Mouse (Mus musculus) gastrocnemius, adult 18-20 months (tissue): ENCODE results near the gene Gpr37l1. TPM values are rescaled to one million over a fixed set of nuclear protein-coding genes. Genes with fewer than 3 reads are reported as not detected.
A peak's percentile ranks its signal among the peaks of the same experiment; 100 is the strongest.

ENCODE experiments used
- DNase-seq: peaks from one replicate; pipeline ENCODE4 v3.0.0; 2021; ENCODE audit warnings: low spot score
- total RNA-seq, 2 experiments: library from RNA; stranded (reverse); gene quantifications; 2 replicates each; pipeline ENCODE4 v1.2.3; 2021

Gene Gpr37l1
- total RNA-seq, 2 experiments from 2014 or later: 0.46 to 0.55 TPM

- no peak for DNase-seq
These were observed 18.5 kb downstream of the Gpr37l1 start for GRCm38 (mm10) chr1:135148996-135149395.

GRCm38 (mm10) chr1:135148476-135148875, 19.0 kb downstream of the Gpr37l1 start:
- DNase-seq: no peak

DNA sequence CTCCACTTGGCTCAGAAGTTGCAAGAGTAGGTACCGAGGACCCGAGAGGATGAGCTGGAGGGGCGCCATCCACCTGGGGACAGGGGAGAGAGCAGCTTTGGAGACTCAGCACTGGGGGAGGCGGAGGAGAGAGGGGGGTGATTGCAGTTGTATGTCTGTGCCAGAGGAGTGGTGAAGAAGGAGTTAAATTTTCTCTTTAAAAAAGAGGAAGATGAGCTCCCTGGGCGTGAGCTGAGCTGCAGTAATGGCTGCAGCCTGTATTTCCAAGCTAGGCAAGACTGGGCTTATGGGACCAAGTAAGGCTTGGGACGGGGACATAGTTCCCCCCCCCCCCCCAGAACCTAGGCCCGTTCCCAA, 19.8 kb downstream of the Gpr37l1 start:
- no peak for DNase-seq

DNA sequence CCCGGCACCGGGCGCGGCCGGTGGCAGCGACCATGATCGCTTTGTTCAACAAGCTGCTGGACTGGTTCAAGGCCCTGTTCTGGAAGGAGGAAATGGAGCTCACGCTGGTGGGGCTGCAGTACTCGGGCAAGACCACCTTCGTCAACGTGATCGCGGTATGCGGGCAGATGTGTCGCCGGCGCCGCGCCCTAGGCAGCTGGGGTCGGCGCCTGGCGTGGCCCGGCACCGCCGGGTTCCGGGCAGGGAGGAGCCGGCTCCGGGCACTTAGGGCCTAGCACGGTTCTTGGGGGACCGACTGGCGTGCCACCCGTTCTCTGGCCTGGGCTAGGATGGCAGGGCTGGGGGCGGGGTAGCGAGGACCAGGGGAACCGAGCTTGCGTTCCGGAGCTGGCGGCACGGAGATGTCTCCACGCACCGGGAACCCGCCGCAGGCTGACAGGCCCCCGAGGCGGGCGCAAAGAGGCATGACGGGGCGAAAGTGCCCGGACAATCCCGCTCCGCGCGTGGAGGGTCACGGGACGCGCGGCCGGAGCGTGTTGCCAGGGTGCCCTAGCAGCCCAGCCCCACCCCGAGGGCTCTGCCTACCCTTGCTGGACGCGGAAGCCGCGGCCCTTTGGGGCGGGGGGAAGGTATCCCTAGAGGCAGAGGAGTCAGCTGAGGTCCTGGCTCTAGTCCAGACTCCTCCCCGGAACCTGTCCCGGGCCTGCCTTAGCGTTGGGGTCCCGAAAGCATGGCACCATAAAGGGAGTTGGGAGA, 20.4 kb downstream of the Gpr37l1 start:
- peak; percentile 82 for DNase-seq

- peak; percentile 80 for DNase-seq
These were observed 21.2 kb downstream of the Gpr37l1 start, which contains the start of gene Arl8a for GRCm38 (mm10) chr1:135146077-135146945. TSS of gene Arl8a (plus strand) at chr1:135146824.

- DNase-seq: no peak
These were observed 23.5 kb downstream of the Gpr37l1 start for GRCm38 (mm10) chr1:135143940-135144339.

- DNase-seq: no peak
These were observed 25.0 kb downstream of the Gpr37l1 start for GRCm38 (mm10) chr1:135142452-135142851.

- DNase-seq: no peak
These were observed 27.6 kb downstream of the Gpr37l1 start for GRCm38 (mm10) chr1:135139906-135140305.

DNA sequence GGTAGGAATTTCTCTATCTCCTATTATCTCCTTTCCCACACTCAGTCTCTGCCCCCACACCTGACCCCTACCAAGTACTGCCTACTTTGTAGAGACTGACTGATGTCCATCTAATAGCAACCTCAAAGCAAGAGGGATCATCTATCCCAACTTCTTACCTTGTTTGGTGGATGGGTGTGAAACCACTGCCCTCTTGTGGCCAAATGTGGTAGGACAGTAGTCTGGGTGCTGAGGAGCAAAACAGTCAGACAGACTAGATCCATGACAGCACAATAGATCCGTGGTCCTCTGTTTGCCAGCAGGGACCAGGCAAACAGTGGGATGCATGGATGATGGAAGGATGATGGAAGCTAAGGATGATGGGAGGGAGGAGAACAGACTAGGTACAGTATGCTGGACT, 31.0 kb downstream of the Gpr37l1 start:
- peak; percentile 56 for DNase-seq

GRCm38 (mm10) chr1:135135111-135135787, 32.2 kb downstream of the Gpr37l1 start:
- DNase-seq: no peak

DNA sequence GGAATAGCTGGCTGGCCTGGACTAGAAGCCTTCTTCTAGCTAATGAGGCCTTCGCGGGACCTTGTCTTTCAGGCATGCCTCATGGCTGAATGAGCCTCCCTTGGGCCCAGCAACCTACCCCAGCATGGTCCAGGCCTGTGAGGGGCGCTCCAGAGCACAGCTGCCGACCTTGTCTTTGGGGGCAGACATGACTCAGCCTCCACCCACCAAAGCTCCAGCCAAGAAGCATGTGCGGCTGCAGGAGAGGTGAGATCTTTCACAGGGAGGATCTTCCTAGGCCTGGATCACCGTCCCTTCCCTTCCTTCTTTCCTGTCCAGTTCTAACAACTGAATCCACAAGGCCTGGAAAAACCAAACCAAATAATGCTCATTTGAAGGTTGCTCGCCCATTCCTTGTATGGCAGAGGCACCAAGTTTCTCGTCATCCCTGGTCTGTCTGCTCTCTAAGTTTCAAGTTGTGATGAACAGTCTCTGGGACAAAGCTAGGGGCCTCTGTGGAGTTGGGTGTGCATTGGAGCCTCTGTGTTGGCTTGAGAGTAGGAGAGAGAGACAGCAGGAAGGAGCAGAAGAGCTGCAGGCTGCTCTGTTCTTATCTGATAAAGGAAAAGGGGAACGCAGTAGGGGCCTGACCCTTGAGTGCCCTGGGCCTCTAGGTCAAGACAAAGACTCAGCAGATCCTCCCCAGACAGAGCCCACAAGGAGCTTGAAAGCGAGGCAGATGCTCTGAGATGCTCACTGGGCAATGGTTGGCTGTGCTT, 33.6 kb downstream of the Gpr37l1 start:
- no peak for DNase-seq

- DNase-seq: no peak
These were observed 34.5 kb downstream of the Gpr37l1 start for GRCm38 (mm10) chr1:135132893-135133369.

GRCm38 (mm10) chr1:135132473-135132872, 35.0 kb downstream of the Gpr37l1 start, which contains the start of gene Ptpn7:
TSS of gene Ptpn7 (plus strand) at chr1:135132700.
- peak; percentile 56 for DNase-seq

DNA sequence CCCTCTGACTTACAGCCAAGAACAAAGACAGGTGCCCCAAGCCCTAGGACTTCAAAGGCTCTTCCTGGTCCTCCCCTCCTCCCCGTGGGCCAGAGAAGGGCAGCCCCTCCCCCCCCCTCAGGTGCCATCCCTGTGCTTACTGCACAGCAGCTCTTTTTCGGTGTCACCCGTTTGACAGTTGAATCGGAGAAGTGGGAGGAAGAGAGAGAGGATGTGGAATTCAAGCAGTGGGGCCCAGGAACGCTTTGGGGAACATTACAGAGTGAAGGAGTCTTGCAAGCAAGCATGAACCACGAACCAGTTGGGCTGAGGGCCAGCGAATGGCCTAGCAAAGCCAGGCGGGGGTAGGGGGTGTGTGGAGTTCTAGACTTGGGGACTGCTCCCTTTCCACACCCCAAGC, 35.9 kb downstream of the Gpr37l1 start:
- no peak for DNase-seq

DNA sequence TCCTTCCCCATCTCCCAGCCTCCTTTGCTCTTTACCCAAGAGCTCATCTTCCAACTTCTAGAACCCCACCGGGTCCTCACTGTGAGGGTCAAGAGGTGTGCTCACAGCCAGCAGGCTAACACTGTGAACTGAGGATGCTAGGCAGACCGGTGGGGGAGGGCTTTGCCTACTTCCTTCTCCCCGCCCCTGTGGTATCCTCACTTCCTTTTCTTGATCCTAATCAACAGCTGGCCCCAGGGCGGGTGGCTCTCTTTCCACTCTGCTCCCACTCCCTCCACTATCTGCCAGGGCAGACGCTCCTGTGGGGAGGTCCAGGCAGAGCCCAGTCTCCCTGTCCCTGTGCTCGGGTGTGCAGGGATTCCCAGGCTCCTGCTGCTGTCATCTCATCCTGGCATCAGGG, 36.4 kb downstream of the Gpr37l1 start:
- DNase-seq: no peak

GRCm38 (mm10) chr1:135130376-135131018, 37.0 kb downstream of the Gpr37l1 start:
- DNase-seq: no peak

- DNase-seq: no peak
These were observed 37.8 kb downstream of the Gpr37l1 start for GRCm38 (mm10) chr1:135129543-135130183.

DNA sequence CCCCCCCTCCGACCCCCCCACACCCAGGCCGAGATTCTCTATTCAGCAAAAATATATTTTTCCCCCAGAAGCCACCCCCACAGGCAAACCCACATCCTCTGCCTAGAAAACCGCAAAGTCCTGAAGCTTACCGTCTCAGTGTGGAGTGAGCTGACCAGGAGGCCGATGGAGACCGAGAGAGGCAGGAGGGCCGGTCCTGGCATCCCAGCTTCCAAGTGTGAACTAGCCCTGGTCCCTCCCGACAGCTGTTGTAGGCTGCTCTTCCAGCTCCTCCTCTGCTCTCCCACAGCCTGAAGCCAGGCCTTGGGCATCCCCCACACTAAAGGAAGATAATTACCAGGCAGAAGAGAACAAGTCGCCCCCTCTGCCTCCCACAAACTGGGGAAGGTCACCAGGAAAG, 38.5 kb downstream of the Gpr37l1 start:
- DNase-seq: no peak

DNA sequence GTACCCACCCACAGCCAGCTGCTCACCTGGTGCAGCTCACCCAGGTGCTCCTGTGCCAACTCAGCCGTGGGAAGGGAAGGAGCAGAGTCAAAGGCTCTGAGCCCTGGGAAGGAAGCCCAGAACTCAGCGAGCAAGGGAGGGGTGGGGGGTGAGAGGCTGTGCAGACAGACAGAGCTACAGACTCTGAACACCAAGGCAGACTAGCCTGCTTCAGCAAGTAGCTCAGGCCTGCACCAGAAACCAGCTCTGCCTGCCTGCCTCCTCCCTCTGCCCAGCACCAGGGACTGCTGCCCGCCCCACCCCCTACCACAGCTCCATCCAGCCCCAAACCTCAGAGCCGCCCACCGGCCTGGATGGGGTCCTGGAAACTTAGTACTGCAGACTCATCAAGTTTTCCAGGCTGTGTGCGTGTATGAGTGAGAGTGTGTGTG, 39.5 kb downstream of the Gpr37l1 start:
- DNase-seq: no peak

DNA sequence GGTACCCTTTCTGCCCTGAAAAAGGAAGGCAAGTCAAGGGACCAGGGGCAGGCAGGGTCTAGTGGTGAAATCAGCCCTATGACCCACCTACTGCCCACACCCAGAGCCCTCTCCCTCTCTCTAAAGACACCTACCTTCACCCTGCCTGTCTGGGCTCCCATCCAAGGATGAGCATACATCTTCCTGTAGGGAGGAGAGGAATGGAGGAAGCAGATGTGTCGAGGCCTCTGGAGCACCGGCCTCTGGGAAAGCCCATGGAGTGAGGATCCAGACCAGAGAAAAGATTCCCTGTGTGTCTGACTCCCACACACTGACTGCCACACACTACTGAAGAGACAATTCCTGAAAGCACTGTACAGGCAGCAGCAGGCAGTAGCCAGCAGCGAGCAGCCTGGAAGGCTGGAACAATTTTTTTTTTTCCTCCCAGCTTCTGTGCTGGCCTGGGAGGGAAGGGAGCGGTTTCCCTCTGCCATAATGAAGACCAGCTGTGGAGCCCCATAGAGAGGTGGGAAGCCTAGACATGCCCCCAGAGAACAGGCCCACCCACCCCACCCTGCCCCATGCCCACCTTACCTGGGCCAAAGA, 40.9 kb downstream of the Gpr37l1 start:
- DNase-seq: no peak
